Mouse (Mus musculus) intestine, postnatal 0 days (tissue): ENCODE data around the gene Ccdc27. TPM values are rescaled to one million over a fixed set of nuclear protein-coding genes. Genes with fewer than 3 reads are reported as not detected.

Source experiments
- ATAC-seq: fragments of 200-750 bp; cut with Nextera tagmentation; 2 replicates; pipeline ENCODE4 v1.8.0; 2017; ENCODE audit warnings: mild to moderate bottlenecking, moderate TSS enrichment, moderate library complexity
- H3K27ac ChIP-seq: fragments of 300-500 bp; sonication (generic); 2 replicates; pipeline ENCODE4 v1.5.1; 2014; ENCODE audit warnings: mild to moderate bottlenecking, low read depth, low read length, moderate library complexity
- H3K27me3 ChIP-seq: fragments of 300-500 bp; sonication (generic); replicated peaks from 2 replicates; pipeline ENCODE4 v1.6.1; 2014; ENCODE audit warnings: low read length, mixed read lengths; ENCODE audit not compliant: control insufficient read depth, insufficient read depth
- H3K36me3 ChIP-seq: fragments of 300-500 bp; sonication (generic); 2 replicates; pipeline ENCODE4 v1.6.1; 2014; ENCODE audit warnings: mild to moderate bottlenecking, moderate library complexity; ENCODE audit not compliant: control insufficient read depth, insufficient read depth
- H3K4me1 ChIP-seq: fragments of 300-500 bp; sonication (generic); replicated peaks from 2 replicates; pipeline ENCODE4 v1.6.1; 2014; ENCODE audit warnings: antibody characterized with exemption, low read length, mixed read lengths; ENCODE audit not compliant: control insufficient read depth, insufficient read depth
- H3K4me2 ChIP-seq: fragments of 300-500 bp; sonication (generic); replicated peaks from 2 replicates; pipeline ENCODE4 v1.6.1; 2014; ENCODE audit warnings: low read depth, mild to moderate bottlenecking, moderate library complexity
- H3K4me3 ChIP-seq: fragments of 300-500 bp; sonication (generic); 2 replicates; pipeline ENCODE4 v1.5.1; 2014; ENCODE audit warnings: low read depth, low read length
- H3K9ac ChIP-seq: fragments of 300-500 bp; sonication (generic); 2 replicates; pipeline ENCODE4 v1.6.1; 2014; ENCODE audit warnings: mild to moderate bottlenecking, low read depth, low read length
- H3K9me3 ChIP-seq: fragments of 300-500 bp; sonication (generic); 2 replicates; pipeline ENCODE4 v1.6.1; 2016; ENCODE audit warnings: mixed run types; ENCODE audit not compliant: control insufficient read depth
- CTCF ChIP-seq: sonication (generic); IDR thresholded peaks from 2 replicates; pipeline ENCODE4 v1.5.1; 2016; ENCODE audit warnings: low read depth, mild to moderate bottlenecking, control low read depth, antibody characterized with exemption, moderate library complexity
- WGBS: fragments of 180-500 bp; shearing (Covaris S2); extraction: QIAGEN DNeasy Blood & Tissue Kit; methylation state at CpG from one replicate; pipeline ENCODE4 v1.1.7; 2014; 5-methylcytosine and 5-hydroxymethylcytosine counted together
- polyA plus RNA-seq: library from polyadenylated mRNA; unstranded; fragments of >200 nt; fragmentation: Nextera tagmentation; extraction: Ambion mirVana; gene quantifications from 2 replicates; pipeline ENCODE4 v1.2.1, GENCODE M21; 2015

The Ccdc27 gene
- polyA plus RNA-seq, result 0.05 TPM in 1 of 2 replicates, not detected in the other

DNA sequence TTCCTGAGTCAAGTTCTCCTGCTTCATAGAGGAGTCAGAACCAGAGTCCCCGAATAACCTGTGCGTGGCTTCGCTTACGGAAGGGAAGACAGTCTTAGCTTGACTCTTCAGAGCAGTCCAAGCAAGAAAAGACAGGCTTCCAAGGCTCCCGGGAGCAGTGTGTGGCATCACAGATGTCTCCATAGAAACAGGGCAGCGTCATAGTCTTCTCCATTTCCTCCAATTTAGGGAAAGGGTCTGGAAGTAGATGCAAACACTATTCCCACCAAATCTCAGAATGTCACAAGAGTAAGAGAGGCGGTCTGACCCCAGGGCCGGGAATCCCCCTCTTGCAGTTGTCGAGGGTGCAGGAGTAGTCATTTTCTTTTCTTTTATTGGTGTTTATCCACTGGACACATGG, at the start of gene Ccdc27:
Ccdc27 (minus strand) TSS at position 101 of the 400 bp plus-strand sequence.
- H3K9me3 ChIP-seq, result no peaks in the 10 kb centered on the region
- TF ChIP-seq CTCF, result no peak
- H3K4me1 ChIP-seq, result no peaks in the 10 kb centered on the region
- no peaks in the 10 kb centered on the region for H3K27me3 ChIP-seq
- 78% methylated on average over 9 of the region's 9 CpGs for WGBS
- no peak within 1 kb of the TSS for H3K9ac ChIP-seq
- H3K4me3 ChIP-seq, result no peak within 1 kb of the TSS
- no peak within 1 kb of the TSS for H3K27ac ChIP-seq
- no peak for ATAC-seq
- H3K4me2 ChIP-seq, result no peak within 1 kb of the TSS
- H3K36me3 ChIP-seq, result no peaks in the 10 kb centered on the region

DNA sequence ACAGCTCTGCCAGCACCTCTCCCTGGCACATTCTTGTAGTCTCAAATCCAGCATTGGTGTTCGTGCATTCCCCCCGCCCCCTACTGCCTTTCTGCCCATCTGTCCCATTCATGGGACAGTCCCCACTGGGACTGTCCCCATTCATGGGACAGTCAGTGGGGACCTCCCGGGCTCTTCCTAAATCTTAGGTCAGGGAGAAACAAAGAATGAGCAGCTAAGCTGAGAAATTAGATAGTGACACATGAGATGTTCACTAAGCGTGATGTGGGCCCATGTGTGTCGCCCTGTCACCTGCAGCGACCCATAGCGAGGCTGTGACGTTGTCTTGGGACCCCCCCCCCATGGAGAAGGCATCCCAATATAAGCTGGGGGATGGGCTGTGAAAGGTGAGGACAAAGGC, 48.9 kb upstream of the Ccdc27 start:
- H3K9me3 ChIP-seq, result no peaks in the 10 kb centered on the region
- H3K27me3 ChIP-seq, result no peaks in the 10 kb centered on the region
- ATAC-seq, result no peak

DNA sequence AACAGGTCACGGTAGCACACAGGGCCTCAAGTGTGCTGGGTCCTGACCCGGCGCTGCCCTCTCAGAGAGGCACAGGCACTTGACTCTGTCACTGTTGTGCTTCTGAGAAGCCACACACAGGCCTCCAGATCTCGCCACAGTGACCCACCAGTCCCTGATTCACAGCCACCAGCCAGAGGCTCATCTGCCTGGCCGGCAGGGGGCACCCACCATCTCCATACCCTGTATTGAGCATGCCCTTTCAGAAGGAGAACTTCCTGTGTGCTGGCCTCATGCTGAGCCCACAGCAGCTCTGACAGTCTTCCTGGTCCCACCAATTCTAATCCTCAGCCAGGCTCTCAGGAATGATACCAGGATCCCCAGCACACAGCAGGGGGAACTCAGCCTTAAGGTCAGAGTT, 46.7 kb upstream of the Ccdc27 start:
- Histone ChIP-seq H3K4me1 (no peaks in the 10 kb centered on the region), H3K9ac (no peak overlapping the region)
- ATAC-seq, result no peak

More for the DNA sequence above, 48.9 kb upstream of the Ccdc27 start:
- no peak for TF ChIP-seq CTCF
- H3K4me3 ChIP-seq, result no peak overlapping the region
- no peak overlapping the region for H3K27ac ChIP-seq
- H3K36me3 ChIP-seq, result no peaks in the 10 kb centered on the region
- no peak overlapping the region for H3K9ac ChIP-seq
- no peaks in the 10 kb centered on the region for H3K4me1 ChIP-seq
- 78% methylated on average over 8 of the region's 8 CpGs for WGBS
- no peak overlapping the region for H3K4me2 ChIP-seq

DNA sequence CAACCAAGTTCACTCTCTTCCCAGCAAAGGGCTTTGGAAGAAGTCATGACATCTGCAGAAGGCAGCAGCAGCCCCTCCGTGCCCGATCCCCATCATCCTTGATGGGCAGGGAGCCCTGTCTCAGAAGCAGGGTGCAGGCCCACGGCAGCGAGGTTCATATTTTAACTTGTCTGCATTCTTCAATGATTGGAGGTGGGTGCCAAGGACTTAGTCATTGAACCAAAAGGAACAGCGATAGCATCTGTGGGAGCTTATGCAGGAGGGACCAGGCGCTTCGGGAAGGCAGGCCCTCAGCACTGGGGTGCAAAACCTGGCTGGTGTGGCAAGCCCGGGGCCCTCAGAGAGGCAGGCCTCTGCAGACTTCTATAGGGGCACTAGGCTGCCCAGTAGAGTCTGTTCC, 44.0 kb upstream of the Ccdc27 start:
- Histone ChIP-seq H3K4me3 (no peak overlapping the region), H3K27me3 (peaks cover 13% of the 10 kb centered on the region), H3K4me2 (no peak overlapping the region), H3K36me3 (no peaks in the 10 kb centered on the region), H3K9me3 (no peaks in the 10 kb centered on the region), H3K9ac (no peak overlapping the region), H3K27ac (no peak overlapping the region), H3K4me1 (no peaks in the 10 kb centered on the region)
- 87% methylated on average over 8 of the region's 8 CpGs for WGBS
- TF ChIP-seq CTCF, result no peak
- ATAC-seq, result no peak

More for the DNA sequence above, 46.7 kb upstream of the Ccdc27 start:
- Histone ChIP-seq H3K4me2 (no peak overlapping the region), H3K27ac (no peak overlapping the region), H3K27me3 (no peaks in the 10 kb centered on the region), H3K9me3 (no peaks in the 10 kb centered on the region), H3K36me3 (no peaks in the 10 kb centered on the region), H3K4me3 (no peak overlapping the region)
- TF ChIP-seq CTCF, result peak; percentile 44
- 52% methylated on average over 5 of the region's 5 CpGs for WGBS

DNA sequence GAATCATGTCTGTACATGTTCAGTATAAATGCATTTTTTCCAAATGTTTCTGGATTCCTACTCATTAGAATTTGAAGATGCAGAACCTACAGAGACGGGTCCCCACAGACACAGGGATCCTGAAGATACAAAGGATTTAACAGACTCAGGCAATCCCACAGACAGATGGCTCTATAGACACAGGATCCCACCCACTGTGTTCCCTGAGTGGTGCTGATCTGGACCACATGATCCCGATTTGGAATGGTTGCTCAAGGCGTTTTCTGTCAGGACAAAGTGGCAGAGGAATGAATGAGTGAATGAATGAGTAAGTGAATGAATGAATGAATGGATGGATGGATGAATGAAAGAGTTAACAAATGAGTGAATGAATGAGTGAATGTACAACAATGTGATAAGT, 43.4 kb upstream of the Ccdc27 start:
- TF ChIP-seq CTCF, result no peak
- H3K27me3 ChIP-seq, result peaks cover 19% of the 10 kb centered on the region
- no peak overlapping the region for H3K27ac ChIP-seq
- no peak overlapping the region for H3K9ac ChIP-seq
- WGBS, result 73% methylated on average over 3 of the region's 3 CpGs
- no peaks in the 10 kb centered on the region for H3K9me3 ChIP-seq
- no peak overlapping the region for H3K4me3 ChIP-seq
- no peak overlapping the region for H3K4me2 ChIP-seq
- H3K36me3 ChIP-seq, result no peaks in the 10 kb centered on the region
- no peaks in the 10 kb centered on the region for H3K4me1 ChIP-seq
- no peak for ATAC-seq

DNA sequence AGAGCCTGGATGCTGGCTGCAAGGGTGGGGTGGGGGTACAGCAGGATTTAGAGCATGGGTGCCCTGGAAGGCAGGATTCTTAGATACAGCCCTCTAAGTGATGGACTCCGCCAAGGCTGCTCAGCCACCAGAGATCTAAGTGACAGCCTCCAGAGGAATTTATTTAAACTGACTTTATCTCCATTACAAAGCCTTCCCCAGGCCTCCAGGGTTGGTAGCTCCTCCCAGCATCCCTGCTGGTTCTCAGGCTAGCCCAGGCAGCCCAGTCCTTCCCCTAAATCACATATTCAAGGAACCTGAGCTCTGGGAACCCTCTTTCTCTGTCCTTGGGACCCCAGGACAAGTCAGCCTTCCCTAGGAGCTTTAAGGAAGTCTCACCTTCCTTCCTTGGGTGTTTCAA, 39.5 kb upstream of the Ccdc27 start:
- no peak overlapping the region for H3K9ac ChIP-seq
- H3K4me2 ChIP-seq, result no peak overlapping the region
- no peak overlapping the region for H3K4me3 ChIP-seq
- no peaks in the 10 kb centered on the region for H3K9me3 ChIP-seq
- TF ChIP-seq CTCF, result no peak
- no peaks in the 10 kb centered on the region for H3K36me3 ChIP-seq
- no peaks in the 10 kb centered on the region for H3K4me1 ChIP-seq
- no peak for ATAC-seq
- no peak overlapping the region for H3K27ac ChIP-seq
- 0% methylated on average over 1 of the region's 1 CpGs for WGBS
- H3K27me3 ChIP-seq, result peaks cover 25% of the 10 kb centered on the region

DNA sequence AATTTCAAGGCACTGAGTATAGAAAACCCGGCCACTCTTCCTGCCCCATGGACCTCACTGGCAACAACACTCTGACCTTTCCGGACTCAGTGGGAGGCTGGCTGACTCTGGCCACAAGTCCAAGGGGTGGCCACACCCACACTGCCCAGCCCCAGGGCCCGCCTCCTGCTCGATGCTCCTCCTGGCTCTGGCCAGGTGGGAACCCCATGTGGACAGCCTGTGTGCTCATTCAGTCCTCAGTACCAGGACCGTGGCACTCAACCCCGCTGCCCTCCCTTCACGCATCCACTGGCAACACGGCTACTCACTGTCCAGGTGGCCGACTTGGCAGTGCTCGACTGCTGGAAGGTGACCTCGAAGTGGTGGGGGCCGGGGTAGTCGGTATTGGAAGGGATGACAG, 38.5 kb upstream of the Ccdc27 start:
- Histone ChIP-seq H3K36me3 (no peaks in the 10 kb centered on the region), H3K4me1 (no peaks in the 10 kb centered on the region), H3K4me2 (no peak overlapping the region), H3K9ac (no peak overlapping the region), H3K27ac (no peak overlapping the region), H3K4me3 (no peak overlapping the region), H3K9me3 (no peaks in the 10 kb centered on the region), H3K27me3 (peaks cover 25% of the 10 kb centered on the region)
- no peak for TF ChIP-seq CTCF
- ATAC-seq, result no peak
- WGBS, result 2% methylated on average over 13 of the region's 13 CpGs
